Mouse (Mus musculus): ENCODE data around the gene Mre11a.

The Mre11a gene

GRCm38 (mm10) chr9:14784039-14785002 is at the start of gene Mre11a, which contains the start of gene Ankrd49:
Gene Mre11a, plus strand, starts transcription at chr9:14784654.
Gene Ankrd49, minus strand, starts transcription at chr9:14784856.
- peak; percentile 96 for DNase-seq

DNA sequence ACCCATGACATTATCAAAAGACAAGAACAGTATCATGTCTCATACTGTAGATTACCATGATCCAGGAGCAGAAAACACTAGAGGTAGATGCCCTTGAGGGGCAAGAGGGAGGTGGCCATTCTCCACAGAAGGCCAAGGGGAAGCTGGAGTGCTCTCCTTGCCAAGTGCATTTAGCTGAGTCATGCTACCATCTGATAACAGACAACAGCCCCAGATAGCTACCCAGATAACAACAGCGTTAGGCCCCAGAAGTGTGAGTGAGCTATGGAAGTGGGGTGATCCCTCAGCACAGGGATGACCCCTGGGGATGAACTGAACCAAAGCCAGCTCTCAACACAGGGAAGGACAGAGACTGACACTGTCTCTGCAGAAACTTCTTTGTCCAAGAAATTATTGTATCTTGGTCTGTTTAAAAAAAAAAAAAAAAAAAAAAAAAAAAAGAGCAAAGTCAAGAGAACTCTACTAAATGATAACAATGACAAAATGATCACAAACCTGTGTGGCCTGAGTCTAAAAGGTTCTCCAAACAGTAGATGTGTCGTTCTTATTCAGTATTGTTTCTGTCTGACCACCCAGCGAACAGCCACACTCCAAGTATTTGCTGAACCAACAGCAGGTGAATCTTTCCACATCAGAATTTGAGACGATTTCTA is 44.8 kb upstream of the Mre11a start:
- no peak for DNase-seq

DNA sequence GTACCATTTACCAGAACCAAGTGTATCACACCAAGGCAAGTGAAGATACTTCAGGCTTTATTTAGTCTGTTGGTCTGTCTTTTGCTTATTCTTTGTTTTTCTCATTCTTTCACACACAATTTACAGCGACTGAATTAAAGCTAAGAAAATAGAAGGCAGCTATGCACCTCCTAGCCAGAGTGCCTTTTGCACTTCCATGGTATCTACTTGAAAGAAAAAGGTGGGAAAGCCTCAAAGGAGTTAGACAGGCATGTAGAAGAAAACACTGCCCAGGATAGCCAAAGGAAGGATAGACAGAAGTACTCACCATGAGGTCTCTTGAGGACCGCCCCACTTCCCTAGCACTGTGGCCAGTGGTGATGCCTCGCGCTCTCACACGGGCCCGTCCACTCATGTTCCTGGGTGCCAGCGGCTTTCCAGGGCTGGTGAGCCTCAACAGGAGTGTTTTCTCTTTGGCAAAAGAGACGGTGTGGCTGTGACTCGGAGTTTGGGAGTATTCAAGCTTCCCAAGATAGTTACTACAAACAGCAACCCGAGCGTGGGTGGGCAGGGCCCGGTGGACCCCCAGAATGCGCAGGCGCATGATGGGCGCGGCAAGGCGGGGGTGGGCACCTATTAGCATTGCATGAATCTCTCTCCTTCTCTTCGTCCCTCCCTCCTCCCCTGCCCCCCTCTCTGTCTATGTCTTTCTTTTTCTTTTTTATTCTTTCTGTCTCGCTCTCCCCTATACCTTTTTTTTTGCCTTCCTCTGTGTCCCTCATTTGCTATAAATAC is 44.1 kb upstream of the Mre11a start, which contains the start of gene Piwil4:
Piwil4 (minus strand) TSS at position 583 of the 774 bp plus-strand sequence.
- DNase-seq = no peak

GRCm38 (mm10) chr9:14750901-14751502 is 33.5 kb upstream of the Mre11a start:
- DNase-seq = peak; percentile 16

DNA sequence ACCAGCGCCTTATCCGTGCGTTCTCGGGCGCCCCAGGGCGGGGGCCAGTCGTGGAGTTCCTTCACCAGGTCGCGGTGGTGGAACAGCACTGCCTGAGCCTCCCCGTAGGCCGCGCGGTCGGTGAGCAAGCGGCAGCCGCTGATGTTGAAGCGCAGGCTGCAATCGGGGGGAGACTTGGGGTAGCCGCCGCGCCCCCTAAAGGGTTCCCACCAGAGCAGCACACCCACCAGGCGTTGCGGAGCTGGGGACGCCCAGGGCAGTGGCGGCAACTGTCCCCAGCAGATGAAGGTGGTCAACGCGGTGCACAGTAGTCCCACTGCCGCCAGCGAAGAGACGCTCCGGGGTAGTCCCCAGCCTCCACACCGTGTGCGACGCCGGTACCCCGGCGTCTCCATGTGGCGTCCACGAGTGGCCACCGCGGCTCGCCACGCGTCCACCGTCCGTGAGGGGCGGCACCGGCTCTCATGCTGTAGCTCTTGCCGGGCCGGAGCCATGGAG is 32.9 kb upstream of the Mre11a start:
- DNase-seq = peak; percentile 30

DNA sequence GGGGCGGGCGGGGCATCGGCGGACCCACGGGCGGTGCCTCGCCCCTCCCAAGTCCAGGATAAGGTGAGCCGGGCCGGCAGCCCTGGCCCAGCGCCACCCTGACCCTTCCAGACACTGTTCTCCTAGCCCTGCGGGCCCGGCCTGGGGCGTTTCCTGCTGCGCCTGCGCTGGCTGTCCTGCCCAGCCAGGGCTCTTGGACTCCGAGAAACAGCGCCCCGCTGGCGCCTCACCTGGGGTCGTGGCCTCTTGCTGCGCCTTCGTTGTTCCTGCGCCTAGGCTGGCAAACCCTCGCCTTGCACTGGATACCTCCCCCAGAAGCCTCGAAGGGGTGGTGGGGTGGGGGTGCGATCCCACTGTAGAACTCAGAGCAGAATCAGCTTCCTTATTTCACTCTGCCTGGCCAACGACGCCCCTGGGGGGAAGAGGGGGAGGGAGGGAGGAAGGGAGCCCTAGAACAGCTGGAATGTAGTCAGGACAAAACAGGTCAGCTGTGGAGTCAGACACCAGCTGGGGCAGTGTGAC is 32.4 kb upstream of the Mre11a start, which contains the start of gene Fut4:
Fut4 (minus strand) TSS at position 393 of the 522 bp plus-strand sequence.
- peak; percentile 72 for DNase-seq

DNA sequence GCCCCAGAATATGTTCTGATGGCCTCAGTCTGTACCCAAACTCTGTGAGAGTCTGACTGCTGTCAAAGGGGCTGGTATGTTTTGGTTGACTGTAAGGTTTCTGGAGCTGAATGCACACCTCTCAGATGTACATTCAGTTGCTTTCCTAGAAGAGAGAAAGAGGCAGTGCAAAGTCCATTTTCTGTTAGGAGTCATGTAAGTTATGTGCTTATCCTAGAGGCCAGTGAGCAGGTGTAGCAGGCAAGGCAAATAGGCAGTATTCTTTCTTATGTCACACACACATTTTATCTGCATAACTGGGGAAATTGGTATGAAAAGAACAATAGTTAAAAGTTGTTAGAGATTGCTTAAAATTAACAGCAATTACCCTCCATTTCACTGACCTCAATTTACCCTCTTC is 30.5 kb upstream of the Mre11a start:
- DNase-seq = no peak

DNA sequence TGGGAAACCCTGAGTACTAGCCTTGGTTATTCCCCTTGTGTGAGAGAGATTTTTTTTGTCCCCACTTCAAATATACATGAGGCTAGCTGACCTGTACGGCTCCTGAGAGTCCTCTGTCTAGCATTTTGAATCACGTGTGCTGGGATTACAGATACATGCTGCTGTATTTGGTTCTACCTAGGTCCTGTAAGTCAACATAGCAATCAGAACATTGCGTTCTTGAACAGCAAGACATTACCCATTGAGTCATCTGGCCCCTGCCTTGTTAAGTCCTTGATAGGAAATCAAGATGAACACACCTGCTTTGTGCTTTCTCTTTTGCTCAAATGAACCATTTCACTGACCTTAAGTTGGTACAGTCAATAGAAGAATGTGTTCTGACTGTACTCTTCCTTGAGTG is 30.0 kb upstream of the Mre11a start:
- no peak for DNase-seq

DNA sequence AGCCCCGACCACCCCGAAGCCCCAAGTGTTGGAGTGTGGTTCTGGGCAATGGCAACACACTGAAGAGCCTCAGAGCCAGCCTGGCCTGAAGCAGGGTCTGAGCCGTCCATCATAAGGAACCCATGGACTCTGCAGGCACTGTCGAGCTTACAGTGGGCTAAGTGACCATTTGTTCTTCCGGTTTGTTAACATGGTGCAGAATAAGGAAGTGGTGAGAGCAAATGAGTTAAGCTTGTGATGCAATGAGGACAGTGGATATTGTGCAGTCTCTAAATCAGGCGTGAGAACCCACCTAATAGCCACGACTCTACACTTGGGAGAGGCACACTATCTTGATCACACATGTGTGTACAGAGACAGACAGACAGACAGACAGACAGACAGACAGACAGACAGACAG is 25.9 kb upstream of the Mre11a start:
- no peak for DNase-seq

DNA sequence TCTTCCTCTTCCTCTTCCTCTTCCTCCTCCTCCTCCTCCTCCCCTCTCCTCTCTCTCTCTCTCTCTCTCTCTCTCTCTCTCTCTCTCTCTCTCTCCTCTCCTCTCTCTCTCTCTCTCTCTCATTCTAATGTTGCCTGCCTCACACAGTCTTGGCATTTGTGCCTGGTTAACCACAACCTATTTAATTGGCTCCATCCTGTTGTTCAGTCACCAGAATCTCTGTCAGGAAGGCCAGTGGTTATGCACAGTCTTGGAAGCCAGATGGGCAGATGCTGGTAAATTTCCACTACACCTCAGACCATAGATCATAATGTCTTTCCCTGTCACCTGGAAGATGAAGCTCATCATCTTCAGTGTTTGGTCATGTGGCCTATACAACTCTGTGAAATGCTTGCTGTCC is 25.2 kb upstream of the Mre11a start:
- DNase-seq = no peak

DNA sequence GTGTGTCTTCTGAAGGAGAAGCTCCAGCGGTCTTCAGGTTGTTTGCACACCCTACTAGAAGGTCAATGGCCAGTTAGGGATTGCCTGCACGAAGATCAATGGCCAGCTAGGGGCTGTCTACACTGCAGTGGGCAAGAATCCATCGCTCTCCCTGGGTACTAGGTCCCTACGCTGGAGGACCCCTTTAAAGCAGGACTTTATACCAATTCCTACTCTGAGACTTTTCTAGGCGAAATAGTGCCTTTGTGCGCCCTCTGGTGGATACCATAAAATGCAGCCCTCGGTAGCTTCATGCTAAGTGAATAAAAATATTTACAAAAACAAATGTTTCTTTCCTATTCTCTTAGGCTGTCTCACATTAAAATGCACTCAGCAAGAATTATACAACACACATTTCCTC is 19.7 kb upstream of the Mre11a start:
- peak; percentile 62 for DNase-seq

DNA sequence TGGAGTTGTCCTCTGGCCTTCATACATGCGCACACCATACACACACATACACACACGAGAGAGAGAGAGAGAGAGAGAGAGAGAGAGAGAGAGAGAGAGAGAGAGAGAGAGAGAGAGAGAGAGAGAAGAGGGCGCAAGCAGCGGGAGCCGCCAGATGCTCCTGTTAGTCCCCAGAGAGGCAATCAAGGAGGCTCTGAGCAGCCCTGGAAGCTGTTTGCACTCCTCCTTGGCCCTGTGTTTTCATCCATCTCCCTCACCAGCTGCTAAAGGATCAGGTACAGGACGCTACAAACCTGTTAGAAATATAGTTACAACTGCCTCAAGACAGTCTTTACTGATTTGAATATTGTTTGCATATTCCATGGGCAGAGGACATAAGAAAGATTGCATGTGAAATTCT is 14.6 kb upstream of the Mre11a start:
- DNase-seq = no peak

DNA sequence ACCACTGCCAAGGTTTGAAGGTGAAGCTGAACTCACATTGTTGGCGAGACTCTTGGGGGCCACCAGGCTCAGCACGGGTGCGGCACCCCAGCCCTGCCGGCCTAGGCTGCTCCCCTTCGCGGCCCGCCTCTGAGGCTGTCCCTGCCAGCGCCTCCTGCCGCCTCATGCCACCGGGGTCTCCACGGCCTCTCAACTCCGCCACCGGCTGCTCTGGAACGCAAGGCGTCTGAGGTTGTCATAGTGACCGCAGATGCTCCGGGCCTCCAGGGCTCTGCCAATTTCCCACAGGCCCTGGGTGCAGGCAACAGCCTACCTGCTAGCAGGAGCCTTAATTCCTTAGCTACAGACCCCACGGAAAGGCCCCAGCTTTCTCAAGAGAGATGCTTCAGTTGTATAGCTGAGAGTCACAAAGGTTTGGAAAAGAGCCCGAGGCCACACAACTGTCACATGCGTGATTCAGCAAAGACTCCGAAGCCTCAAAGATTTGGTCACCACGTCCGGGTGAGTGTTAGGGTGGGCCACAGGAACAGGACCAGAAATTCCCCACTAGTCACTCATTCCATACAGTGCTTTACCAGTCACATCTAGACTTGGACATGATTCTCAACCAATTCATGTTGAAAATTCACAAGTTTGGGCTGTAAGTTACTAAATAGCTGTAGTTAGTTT is 13.5 kb upstream of the Mre11a start, which contains the start of gene 1700012B09Rik:
1700012B09Rik (minus strand) TSS at position 228 of the 669 bp plus-strand sequence.
- no peak for DNase-seq

DNA sequence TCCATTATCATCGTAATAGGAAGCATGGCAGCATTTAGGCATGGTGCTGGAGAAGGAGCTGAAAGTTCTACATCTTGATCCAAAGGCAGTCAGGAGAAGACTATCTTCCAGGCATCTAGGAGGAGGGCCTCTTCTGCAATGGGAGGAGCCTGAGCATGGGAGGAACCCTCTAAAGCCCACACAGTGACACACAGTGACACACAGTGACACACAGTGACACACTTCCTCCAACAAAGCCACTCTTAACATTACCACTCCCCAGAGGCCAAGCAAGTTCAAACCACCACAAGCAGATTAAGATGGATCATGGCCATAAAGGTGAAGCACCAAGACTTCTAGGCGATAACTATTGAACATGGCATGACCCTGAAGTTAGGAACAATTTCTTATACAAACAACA is 12.4 kb upstream of the Mre11a start:
- DNase-seq = no peak

- peak; percentile 14 for DNase-seq
Measured at GRCm38 (mm10) chr9:14773813-14774212, 10.6 kb upstream of the Mre11a start.

GRCm38 (mm10) chr9:14778341-14778740 is 6.1 kb upstream of the Mre11a start:
- no peak for DNase-seq

DNA sequence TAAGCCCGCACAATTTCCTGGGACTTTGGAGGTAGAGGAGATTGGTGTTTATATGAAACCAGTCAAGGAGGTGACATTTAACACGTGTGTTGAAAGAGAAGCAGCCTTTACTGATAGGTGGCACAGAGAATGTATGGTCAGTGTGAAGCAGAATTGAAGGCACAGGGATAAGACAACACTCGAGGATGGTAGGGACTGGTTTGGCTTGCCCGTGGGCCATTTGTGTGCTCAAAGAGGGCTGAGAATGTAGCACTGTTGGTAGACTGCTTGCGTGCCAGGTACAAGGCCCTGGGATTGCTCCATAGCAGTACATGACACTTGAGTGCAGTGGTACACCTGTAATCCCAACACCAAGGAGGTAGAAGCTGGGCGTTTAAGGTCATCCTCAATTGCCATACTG is 2.9 kb downstream of the Mre11a start:
- no peak for DNase-seq

DNA sequence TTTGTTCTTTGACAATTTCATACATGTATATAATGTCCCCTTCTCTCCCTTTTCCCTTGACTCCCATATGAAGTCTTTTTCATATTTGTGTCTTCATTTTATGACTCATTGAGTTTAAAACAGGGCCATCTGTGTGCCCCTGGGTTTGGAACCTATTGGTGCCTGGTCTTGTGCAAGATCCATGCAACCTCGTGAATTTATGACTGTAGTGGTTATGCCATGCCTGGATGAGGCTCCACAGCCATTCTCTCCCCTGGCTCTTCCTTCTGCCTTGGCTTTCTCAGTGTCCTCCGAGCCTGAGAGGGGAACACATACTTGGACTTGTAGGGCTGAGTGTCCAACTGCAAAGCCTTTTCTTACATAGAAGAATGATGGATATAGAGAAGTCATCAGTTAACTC is 21.3 kb downstream of the Mre11a start:
- no peak for DNase-seq

DNA sequence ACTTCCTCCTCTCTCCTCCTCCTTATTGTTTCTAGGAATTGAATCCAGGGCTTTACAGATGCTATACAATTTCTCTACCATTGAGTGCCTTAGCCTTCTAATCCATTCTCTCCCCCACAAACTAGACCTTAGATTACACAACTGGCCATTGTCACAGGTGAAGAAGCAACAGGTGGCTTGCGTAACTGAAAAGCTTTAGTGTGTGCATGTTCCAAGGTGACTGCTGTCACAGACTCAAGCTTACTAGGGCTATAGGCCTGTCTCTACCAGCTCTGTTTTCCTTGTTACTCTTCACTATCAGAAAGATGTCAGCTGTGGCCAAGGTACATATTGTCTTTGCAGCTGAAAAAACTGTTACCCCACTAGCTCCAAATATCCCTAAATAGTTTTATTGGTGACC is 22.3 kb downstream of the Mre11a start:
- DNase-seq = no peak

GRCm38 (mm10) chr9:14810111-14810510 is 25.7 kb downstream of the Mre11a start:
- no peak for DNase-seq

- no peak for DNase-seq
Measured at GRCm38 (mm10) chr9:14821396-14821795, 36.9 kb downstream of the Mre11a start.

DNA sequence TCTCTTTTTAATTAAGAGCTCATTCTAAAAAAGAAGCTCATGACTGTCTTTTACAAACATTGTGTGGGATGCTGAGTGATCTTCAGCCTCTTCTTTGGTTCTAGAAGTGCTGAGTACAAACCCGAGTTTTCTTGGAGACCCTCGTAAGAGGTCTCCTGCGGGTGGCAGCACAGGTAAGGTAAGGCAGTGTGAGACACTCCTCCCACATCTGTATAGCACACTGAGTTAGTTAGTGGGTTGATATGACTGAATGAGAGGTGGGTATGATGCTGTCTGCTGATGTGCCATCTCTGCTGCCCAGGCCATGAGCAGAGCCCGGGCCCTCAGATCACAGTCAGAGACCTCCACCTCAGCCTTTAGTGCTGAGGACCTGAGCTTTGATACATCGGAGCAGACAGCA is 40.4 kb downstream of the Mre11a start:
- no peak for DNase-seq

Measured in lung, postnatal 10 days (tissue).